Mouse (Mus musculus) forebrain, embryonic 10.5 days (tissue): ENCODE measurements around the gene Oxsm. TPM values are rescaled to one million over a fixed set of nuclear protein-coding genes. Genes with fewer than 3 reads are reported as not detected.

Source experiments
- DNase-seq: peaks from one replicate; pipeline ENCODE4 v3.0.0-alpha.2; 2017; ENCODE audit warnings: low spot score; ENCODE audit errors: extremely low spot score
- H3K27ac ChIP-seq: fragments of 300-500 bp; sonication (generic); 2 replicates; pipeline ENCODE4 v1.5.1; 2016; ENCODE audit warnings: mild to moderate bottlenecking
- H3K27me3 ChIP-seq: fragments of 300-500 bp; sonication (generic); 2 replicates; pipeline ENCODE4 v1.6.1; 2016; ENCODE audit warnings: mild to moderate bottlenecking; ENCODE audit not compliant: poor library complexity, severe bottlenecking
- H3K36me3 ChIP-seq: fragments of 300-500 bp; sonication (generic); replicated peaks from 2 replicates; pipeline ENCODE4 v1.6.1; 2016; ENCODE audit warnings: mild to moderate bottlenecking, moderate library complexity
- H3K4me1 ChIP-seq: fragments of 300-500 bp; sonication (generic); 2 replicates; pipeline ENCODE4 v1.6.1; 2016
- H3K4me3 ChIP-seq: fragments of 300-500 bp; sonication (generic); 2 replicates; pipeline ENCODE4 v1.5.1; 2016; ENCODE audit warnings: mild to moderate bottlenecking, moderate library complexity
- H3K9me3 ChIP-seq: fragments of 300-500 bp; sonication (generic); 2 replicates; pipeline ENCODE4 v1.6.1; 2016; ENCODE audit warnings: mild to moderate bottlenecking, moderate library complexity
- WGBS: fragments of 180-500 bp; shearing (Covaris S2); methylation state at CpG from one replicate; pipeline ENCODE4 v1.1.7; 2016; 5-methylcytosine and 5-hydroxymethylcytosine counted together
- polyA plus RNA-seq: library from polyadenylated mRNA; unstranded; fragments of >200 nt; fragmentation: Nextera tagmentation; extraction: Ambion mirVana; gene quantifications from 2 replicates; pipeline ENCODE4 v1.2.1, GENCODE M21; 2016

Gene Oxsm
- polyA plus RNA-seq, 1 experiment from 2014 or later, result 1.6 TPM

DNA sequence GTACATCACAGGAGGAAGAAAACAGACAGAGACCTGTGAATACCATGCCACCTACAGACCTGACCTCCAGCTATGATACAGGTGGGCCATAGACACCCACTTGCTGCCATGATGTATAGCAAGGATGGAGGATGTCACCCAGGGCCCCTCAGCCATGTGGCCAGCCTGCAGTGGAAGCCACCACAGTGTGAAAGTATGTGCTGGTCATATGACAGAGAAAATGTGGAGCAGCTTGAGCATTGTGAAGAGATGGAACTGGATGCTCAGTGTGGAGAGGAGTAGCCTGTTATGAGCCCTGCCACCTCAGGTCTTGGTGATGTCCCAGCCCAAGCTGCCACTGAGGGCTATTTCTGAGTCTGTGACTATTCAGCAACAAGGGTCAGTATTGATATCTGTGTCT is 19.0 kb downstream of the Oxsm start:
- DNase-seq, result no peak
- no peaks in the 10 kb centered on the region for H3K4me1 ChIP-seq

DNA sequence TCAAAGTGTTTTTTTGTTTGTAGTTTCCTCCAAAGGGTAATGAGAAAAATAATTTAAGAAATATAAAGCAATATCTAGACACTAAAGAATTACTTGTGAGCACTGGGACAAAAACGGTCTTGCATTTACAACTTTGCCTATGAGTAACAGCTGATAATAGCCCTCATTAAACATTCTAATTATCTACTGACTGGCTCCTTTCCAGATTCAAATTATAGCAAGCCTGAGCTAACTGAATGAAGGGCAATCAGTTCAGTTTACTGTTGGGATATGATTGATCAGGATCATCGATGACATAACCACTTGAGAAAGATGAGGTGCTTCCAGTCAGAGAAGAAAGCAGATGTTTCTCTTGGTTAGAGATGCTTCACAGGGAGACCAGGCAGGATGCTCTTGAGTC is 20.2 kb downstream of the Oxsm start:
- Histone ChIP-seq H3K27ac (no peak overlapping the region), H3K27me3 (no peaks in the 10 kb centered on the region), H3K4me1 (no peaks in the 10 kb centered on the region), H3K36me3 (no peaks in the 10 kb centered on the region), H3K4me3 (no peak overlapping the region), H3K9me3 (no peaks in the 10 kb centered on the region)
- no peak for DNase-seq
- 88% methylated on average over 2 of the region's 2 CpGs for WGBS

More for the DNA sequence above, 19.0 kb downstream of the Oxsm start:
- no peak overlapping the region for H3K4me3 ChIP-seq
- no peaks in the 10 kb centered on the region for H3K36me3 ChIP-seq
- no peak overlapping the region for H3K27ac ChIP-seq
- no peaks in the 10 kb centered on the region for H3K27me3 ChIP-seq
- no peaks in the 10 kb centered on the region for H3K9me3 ChIP-seq

DNA sequence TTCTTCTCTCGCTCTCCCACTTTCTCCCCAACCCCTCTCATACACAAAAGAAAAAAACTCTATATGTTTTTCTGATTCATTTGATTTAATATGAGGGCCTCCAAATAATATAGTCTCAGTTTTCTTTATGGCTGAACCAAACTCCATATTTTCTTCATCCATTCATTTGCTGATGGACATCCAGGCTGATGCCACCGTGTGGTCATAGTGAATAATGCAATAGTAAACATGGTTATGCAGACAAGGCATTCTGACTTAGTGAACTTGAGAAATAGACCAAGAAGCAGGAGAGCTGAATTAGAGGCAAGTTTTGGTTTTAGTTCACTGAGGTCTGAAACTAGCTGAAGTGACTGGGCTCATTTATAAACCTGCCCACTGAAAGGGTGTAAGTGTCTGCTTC is 30.6 kb downstream of the Oxsm start:
- no peak for DNase-seq
- H3K4me1 ChIP-seq, result no peaks in the 10 kb centered on the region
- H3K9me3 ChIP-seq, result no peaks in the 10 kb centered on the region
- no peaks in the 10 kb centered on the region for H3K36me3 ChIP-seq
- no peaks in the 10 kb centered on the region for H3K27me3 ChIP-seq
- no peak overlapping the region for H3K27ac ChIP-seq
- no peak overlapping the region for H3K4me3 ChIP-seq
- WGBS, result 53% methylated on average over 2 of the region's 2 CpGs

DNA sequence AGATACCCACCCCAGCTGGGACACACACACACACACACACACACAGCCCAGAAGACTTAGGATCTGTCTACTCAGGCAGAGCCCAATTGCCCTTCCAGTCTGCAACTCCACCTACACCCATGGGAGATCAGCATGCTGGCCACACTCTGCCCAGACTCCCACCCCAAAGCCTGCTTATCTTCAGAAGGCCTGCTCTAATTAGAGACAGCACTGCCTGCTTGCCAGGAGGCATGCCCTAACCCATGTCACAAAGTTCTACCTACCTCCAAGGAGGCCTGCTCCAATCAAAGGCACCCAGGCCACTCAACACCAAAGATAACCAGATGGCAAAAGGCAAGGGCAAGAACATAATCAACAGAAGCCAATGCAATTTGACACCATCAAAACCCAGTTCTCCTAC is 41.9 kb downstream of the Oxsm start:
- no peaks in the 10 kb centered on the region for H3K36me3 ChIP-seq
- H3K9me3 ChIP-seq, result no peaks in the 10 kb centered on the region
- H3K4me1 ChIP-seq, result peaks cover under 1% of the 10 kb centered on the region; the same call in 1 of the 2 replicates
- no peak overlapping the region for H3K4me3 ChIP-seq
- no peaks in the 10 kb centered on the region for H3K27me3 ChIP-seq
- H3K27ac ChIP-seq, result no peak overlapping the region
- no peak for DNase-seq

DNA sequence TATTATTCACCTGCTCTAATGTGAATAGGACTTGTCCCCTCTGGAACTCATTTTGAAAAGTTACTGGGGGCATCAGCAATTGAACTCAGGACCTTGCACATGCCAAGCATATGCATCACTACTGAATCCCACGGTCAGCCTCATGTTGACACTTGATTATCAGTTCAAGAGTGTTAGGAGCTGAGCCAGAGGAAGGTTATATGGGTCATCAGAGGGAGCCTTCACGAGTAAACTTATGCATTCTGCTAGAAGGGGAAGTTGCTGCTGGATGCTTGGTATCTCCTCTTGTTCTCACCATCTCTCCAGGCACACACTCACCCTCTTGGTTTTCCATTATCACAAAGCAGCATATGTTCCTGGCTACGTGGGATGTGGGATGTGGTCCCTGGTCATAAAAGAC is 47.9 kb downstream of the Oxsm start:
- H3K27ac ChIP-seq, result peak overlapping the region; percentile 77; the same call in 1 of the 2 replicates

DNA sequence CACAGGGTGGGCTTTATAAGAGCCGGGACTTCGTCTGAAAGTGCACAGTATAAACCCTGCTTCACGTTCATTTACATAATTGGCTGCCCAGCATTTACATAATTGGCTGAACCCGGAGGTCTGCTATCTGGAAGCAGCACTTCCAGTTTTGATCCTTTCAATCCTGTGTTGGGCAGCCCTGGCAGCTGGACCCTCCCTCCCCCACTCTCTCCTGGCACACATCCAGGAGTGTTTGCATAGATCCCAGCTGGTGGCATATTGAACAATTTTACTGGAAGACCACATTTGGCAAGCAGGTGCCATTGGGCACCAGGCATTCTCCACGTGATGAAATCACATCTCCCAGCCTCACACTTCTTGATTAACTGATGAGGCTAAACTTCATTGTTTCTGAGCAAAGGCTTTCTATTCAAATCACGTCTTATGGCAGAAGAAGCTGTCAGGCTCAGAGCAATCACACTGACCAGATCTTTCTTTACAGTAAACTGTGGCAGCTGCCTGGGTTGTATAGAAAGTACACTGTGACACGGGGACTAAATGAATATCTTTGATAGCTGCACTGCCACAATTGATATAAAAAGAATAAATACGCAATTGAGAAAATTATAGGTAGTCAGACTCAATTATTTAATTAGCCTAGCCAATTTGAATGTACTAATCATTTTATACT is 48.5 kb downstream of the Oxsm start:
- WGBS, result 26% methylated on average over 8 of the region's 8 CpGs
- Histone ChIP-seq H3K9me3 (no peaks in the 10 kb centered on the region), H3K27me3 (no peaks in the 10 kb centered on the region), H3K27ac (peak overlapping the region; percentile 77), H3K4me3 (peak overlapping the region; percentile 30; the same call in 1 of the 2 replicates), H3K4me1 (peaks cover 32% of the 10 kb centered on the region), H3K36me3 (no peaks in the 10 kb centered on the region)
- peak; percentile 70 for DNase-seq

More for the DNA sequence above, 47.9 kb downstream of the Oxsm start:
- Histone ChIP-seq H3K4me3 (no peak overlapping the region), H3K9me3 (no peaks in the 10 kb centered on the region), H3K4me1 (peaks cover 32% of the 10 kb centered on the region), H3K36me3 (no peaks in the 10 kb centered on the region), H3K27me3 (no peaks in the 10 kb centered on the region)
- WGBS, result 61% methylated on average over 3 of the region's 3 CpGs
- DNase-seq, result no peak

DNA sequence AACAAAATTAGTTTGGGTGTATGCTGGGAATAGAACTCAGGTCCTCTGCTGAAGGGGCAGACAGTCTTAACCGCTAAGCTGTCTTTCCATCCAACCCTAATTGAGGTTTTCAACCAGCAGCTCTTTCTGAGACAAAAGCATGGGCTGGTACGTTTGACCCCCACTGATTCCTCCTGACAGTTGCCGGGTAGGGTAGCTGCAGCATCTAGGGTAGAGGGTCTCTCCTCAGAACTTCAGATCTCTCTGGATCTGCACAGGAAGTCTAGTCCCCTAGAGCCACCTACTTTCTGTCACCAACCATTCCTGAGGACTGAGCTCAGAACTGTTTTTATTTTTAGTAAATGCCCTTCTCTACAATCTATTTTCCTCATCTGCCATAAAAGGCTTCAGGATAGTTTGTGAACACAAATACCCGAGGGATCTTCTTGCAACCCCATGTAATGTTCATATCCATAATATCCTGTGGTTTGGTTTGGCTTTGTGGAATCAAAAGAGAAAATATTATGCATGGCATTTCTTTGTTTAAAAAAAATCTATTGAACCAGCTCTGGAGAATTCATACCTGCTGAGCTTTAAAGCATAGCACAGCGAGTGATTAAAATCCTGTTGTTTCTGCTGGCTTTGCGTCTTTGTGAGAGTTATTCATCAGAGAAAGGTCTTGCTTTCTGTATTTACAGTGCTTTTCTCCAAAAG is 49.2 kb downstream of the Oxsm start:
- Histone ChIP-seq H3K4me3 (peak overlapping the region; percentile 30; the same call in 1 of the 2 replicates), H3K36me3 (no peaks in the 10 kb centered on the region), H3K27ac (peak overlapping the region; percentile 77), H3K9me3 (no peaks in the 10 kb centered on the region), H3K27me3 (no peaks in the 10 kb centered on the region), H3K4me1 (peaks cover 32% of the 10 kb centered on the region)
- WGBS, result 17% methylated on average over 6 of the region's 6 CpGs
- peak; percentile 21 for DNase-seq

DNA sequence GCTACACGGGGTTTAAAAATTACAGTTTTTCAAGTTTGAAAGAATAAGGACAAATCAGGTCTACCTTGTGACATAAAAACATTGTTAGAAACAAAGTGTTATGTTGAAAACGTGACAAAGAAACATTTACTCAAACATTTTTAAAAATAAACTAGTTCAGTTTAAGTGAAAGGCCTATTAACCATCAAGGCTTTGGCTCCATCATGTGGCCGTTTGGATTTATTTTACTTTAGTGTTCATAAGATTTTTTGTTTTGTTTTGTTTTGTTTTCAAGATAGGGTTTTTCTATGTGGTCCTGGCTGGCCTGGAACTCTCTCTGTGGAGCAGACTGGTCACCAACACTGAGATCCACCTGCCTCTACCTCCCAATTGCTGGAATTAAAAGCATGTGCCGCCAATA is 53.1 kb downstream of the Oxsm start:
- Histone ChIP-seq H3K4me3 (no peak overlapping the region), H3K27me3 (no peaks in the 10 kb centered on the region), H3K4me1 (peaks cover 19% of the 10 kb centered on the region), H3K27ac (no peak overlapping the region), H3K36me3 (no peaks in the 10 kb centered on the region), H3K9me3 (no peaks in the 10 kb centered on the region)
- DNase-seq, result no peak
- 69% methylated on average over 4 of the region's 4 CpGs for WGBS

DNA sequence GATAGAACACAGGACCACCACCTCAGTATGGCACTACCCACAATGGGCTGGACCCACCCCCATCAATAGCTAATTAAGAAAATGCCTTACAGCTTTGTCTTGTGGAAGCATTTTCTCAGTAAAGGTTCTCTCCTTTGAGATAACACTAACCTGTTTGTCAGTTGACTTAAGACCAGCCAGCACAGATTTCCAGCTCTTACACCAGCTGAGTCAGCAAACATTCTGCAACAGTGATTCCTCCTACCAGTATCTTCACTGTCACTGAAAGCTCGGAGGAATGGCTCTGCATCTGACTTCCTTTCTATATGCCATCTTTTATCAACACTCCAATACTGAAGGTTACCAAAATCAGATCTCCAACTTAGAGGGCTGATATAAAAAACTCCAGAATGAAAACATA is 54.1 kb downstream of the Oxsm start:
- H3K4me1 ChIP-seq, result peaks cover 9% of the 10 kb centered on the region
- no peak overlapping the region for H3K4me3 ChIP-seq
- no peak overlapping the region for H3K27ac ChIP-seq
- 72% methylated on average over 1 of the region's 1 CpGs for WGBS
- H3K27me3 ChIP-seq, result no peaks in the 10 kb centered on the region
- H3K9me3 ChIP-seq, result no peaks in the 10 kb centered on the region
- no peak for DNase-seq
- no peaks in the 10 kb centered on the region for H3K36me3 ChIP-seq

DNA sequence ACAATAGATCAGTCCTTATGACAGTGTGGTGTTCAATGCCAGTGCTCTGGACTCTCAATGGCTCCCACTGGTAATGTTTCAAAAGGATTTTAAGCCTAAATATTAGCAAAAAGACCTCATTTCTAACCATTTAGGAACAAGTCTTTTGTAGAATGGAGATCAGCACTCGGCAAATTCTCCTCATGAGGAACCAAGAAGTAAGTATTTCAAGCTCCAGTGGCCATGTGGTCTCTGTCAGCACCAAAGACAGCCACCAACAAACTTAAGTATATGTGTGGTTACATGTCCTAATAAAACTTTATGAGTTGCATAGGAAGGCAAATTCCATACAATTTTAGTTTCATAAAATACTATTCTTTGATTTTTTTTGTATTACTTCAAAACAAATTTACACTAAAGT is 55.5 kb downstream of the Oxsm start:
- no peak overlapping the region for H3K27ac ChIP-seq
- H3K9me3 ChIP-seq, result no peaks in the 10 kb centered on the region
- WGBS, result 82% methylated on average over 1 of the region's 1 CpGs
- H3K27me3 ChIP-seq, result no peaks in the 10 kb centered on the region
- no peak overlapping the region for H3K4me3 ChIP-seq
- no peaks in the 10 kb centered on the region for H3K4me1 ChIP-seq
- no peak for DNase-seq
- H3K36me3 ChIP-seq, result no peaks in the 10 kb centered on the region

DNA sequence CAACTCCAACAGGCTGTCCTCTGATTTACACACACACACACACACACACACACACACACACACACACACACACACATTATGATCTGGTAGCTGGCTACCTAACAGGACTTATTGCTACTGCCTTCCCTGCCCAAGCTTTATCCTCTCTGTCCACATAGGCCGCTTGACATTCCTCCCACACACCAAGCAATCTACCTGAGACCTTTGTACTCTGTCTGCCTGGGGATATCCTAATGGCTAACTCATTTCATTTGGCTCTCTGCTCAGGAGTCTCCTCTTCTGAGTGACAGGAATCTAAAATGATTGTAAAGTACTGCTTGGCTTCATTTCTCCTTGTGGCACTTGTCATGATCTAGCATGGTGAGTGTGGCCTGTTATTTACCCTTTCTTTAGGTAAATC is 60.5 kb downstream of the Oxsm start:
- Histone ChIP-seq H3K4me1 (no peaks in the 10 kb centered on the region), H3K36me3 (no peaks in the 10 kb centered on the region), H3K9me3 (no peaks in the 10 kb centered on the region), H3K27me3 (no peaks in the 10 kb centered on the region), H3K4me3 (no peak overlapping the region), H3K27ac (no peak overlapping the region)
- DNase-seq, result no peak
- 94% methylated on average over 1 of the region's 1 CpGs for WGBS
